Mouse (Mus musculus) C2C12 (cell line): ENCODE results near the gene Catsperg1.

Source experiments
- CTCF ChIP-seq: IDR thresholded peaks from one replicate; pipeline ENCODE4 v1.5.1; 2011; ENCODE audit not compliant: control insufficient read depth, insufficient read depth, insufficient read length
- FOSL1 ChIP-seq: IDR thresholded peaks from one replicate; pipeline ENCODE4 v1.8.0; 2011; ENCODE audit warnings: mild to moderate bottlenecking, low read length; ENCODE audit not compliant: poor library complexity, insufficient read depth, severe bottlenecking
- MAX ChIP-seq: IDR thresholded peaks from one replicate; pipeline ENCODE4 v1.6.1; 2011; ENCODE audit warnings: mild to moderate bottlenecking, control low read depth
- USF1 ChIP-seq: IDR thresholded peaks from one replicate; pipeline ENCODE4 v1.6.1; 2011; ENCODE audit warnings: low read depth, mild to moderate bottlenecking, control low read depth, moderate library complexity

DNA sequence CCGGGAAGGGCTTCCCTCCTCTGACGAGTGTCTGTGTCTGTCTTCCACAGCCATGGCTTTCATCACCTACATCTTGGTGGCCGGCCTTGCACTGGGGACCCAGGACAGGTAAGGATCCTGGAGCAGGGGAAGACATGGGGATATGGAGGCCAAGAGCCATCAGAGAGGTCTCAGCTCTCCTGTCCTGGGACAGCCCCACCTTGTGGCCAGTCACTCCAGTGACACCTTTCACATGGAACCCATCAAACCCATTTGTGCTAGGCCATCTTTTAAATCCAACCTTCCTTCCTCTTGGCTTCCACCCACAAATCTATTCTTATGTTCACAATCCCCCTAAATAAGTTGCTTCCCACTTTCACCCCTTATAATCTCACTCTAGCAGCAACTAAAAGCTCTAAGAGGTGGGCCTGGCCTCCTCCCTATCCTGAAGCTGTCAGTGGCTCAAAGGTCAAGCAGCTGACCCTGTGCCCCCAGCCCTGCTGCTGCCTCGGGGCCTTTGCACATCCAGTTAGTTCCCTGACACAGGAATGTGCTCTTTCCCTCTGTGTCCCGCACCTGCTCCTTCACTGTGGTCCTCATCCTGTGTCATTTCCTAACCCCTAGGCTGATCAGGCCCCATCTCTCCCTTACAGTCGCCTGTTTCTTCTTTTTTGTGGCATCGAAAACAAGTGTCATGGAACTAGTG lies 31.0 kb upstream of the Catsperg1 start:
- no peak for TF ChIP-seq USF1
- TF ChIP-seq FOSL1: no peak
- peak; percentile 18 for TF ChIP-seq CTCF
- TF ChIP-seq MAX: no peak
